Mouse (Mus musculus): ENCODE measurements around the gene Mta2. TPM values are rescaled to one million over a fixed set of nuclear protein-coding genes. Genes with fewer than 3 reads are reported as not detected.
A peak's percentile ranks its signal among the peaks of the same experiment; 100 is the strongest.

The Mta2 gene
- polyA plus RNA-seq, 1 experiment from 2014 or later: 171 TPM

GRCm38 (mm10) chr19:8976535-8976934, 34.9 kb downstream of the Mta2 start:
- WGBS: 38% methylated on average over 3 of the region's 3 CpGs

GRCm38 (mm10) chr19:8980771-8981170, 39.1 kb downstream of the Mta2 start:
- H3K9me3 ChIP-seq: no peaks in the 10 kb centered on the region
- no peak overlapping the region for H3K9ac ChIP-seq (replicated peaks)
- H3K4me2 ChIP-seq (replicated peaks): no peak overlapping the region
- no peak overlapping the region for H3K4me3 ChIP-seq
- H3K36me3 ChIP-seq: peaks cover 46% of the 10 kb centered on the region
- ATAC-seq (replicated peaks): no peak
- no peaks in the 10 kb centered on the region for H3K27me3 ChIP-seq
- H3K27ac ChIP-seq (replicated peaks): no peak overlapping the region
- peaks cover 36% of the 10 kb centered on the region for H3K4me1 ChIP-seq
- WGBS: 49% methylated on average over 5 of the region's 5 CpGs

More at GRCm38 (mm10) chr19:8976535-8976934, 34.9 kb downstream of the Mta2 start:
- Histone ChIP-seq H3K27me3 (no peaks in the 10 kb centered on the region), H3K4me1 (peaks cover 3% of the 10 kb centered on the region), H3K27ac (replicated peaks) (no peak overlapping the region), H3K9ac (replicated peaks) (no peak overlapping the region), H3K9me3 (no peaks in the 10 kb centered on the region), H3K36me3 (peaks cover 89% of the 10 kb centered on the region), H3K4me3 (no peak overlapping the region), H3K4me2 (replicated peaks) (no peak overlapping the region)
- ATAC-seq (replicated peaks): peak; percentile 42; the same call in 1 of the 2 replicates

GRCm38 (mm10) chr19:8981450-8982168, 39.9 kb downstream of the Mta2 start:
- no peak overlapping the region for H3K4me2 ChIP-seq (replicated peaks)
- no peaks in the 10 kb centered on the region for H3K27me3 ChIP-seq
- no peak overlapping the region for H3K9ac ChIP-seq (replicated peaks)
- no peak overlapping the region for H3K4me3 ChIP-seq
- no peaks in the 10 kb centered on the region for H3K9me3 ChIP-seq
- peaks cover 39% of the 10 kb centered on the region for H3K36me3 ChIP-seq
- H3K27ac ChIP-seq (replicated peaks): peak overlapping the region; percentile 29; the same call in 1 of the 2 replicates
- 0 out of 2 replicates have a peak, but pooled peaks have one; percentile 8 for ATAC-seq (replicated peaks)
- 66% methylated on average over 2 of the region's 2 CpGs for WGBS
- peaks cover 36% of the 10 kb centered on the region for H3K4me1 ChIP-seq

- H3K27ac ChIP-seq (replicated peaks): no peak overlapping the region
- no peaks in the 10 kb centered on the region for H3K9me3 ChIP-seq
- WGBS: 59% methylated on average over 5 of the region's 5 CpGs
- H3K9ac ChIP-seq (replicated peaks): no peak overlapping the region
- H3K4me3 ChIP-seq: no peak overlapping the region
- peaks cover 36% of the 10 kb centered on the region for H3K4me1 ChIP-seq
- H3K4me2 ChIP-seq (replicated peaks): no peak overlapping the region
- H3K27me3 ChIP-seq: no peaks in the 10 kb centered on the region
- peaks cover 30% of the 10 kb centered on the region for H3K36me3 ChIP-seq
- no peak for ATAC-seq (replicated peaks)
Measured at GRCm38 (mm10) chr19:8982303-8983149, 40.9 kb downstream of the Mta2 start.

- WGBS: 59% methylated on average over 4 of the region's 4 CpGs
- no peak for ATAC-seq (replicated peaks)
- H3K4me2 ChIP-seq (replicated peaks): no peak overlapping the region
- no peak overlapping the region for H3K27ac ChIP-seq (replicated peaks)
- H3K4me1 ChIP-seq: peaks cover 39% of the 10 kb centered on the region
- peaks cover 23% of the 10 kb centered on the region for H3K36me3 ChIP-seq
- no peaks in the 10 kb centered on the region for H3K9me3 ChIP-seq
- no peak overlapping the region for H3K4me3 ChIP-seq
- H3K27me3 ChIP-seq: peaks cover 4% of the 10 kb centered on the region; the same call in 1 of the 2 replicates
- no peak overlapping the region for H3K9ac ChIP-seq (replicated peaks)
Measured at GRCm38 (mm10) chr19:8983150-8983650, 41.5 kb downstream of the Mta2 start.

GRCm38 (mm10) chr19:8984255-8984868, 42.7 kb downstream of the Mta2 start:
- Histone ChIP-seq H3K4me1 (peaks cover 50% of the 10 kb centered on the region), H3K4me2 (replicated peaks) (peak overlapping the region; percentile 27), H3K27ac (replicated peaks) (peak overlapping the region; percentile 71), H3K27me3 (peaks cover 8% of the 10 kb centered on the region), H3K9ac (replicated peaks) (peak overlapping the region; percentile 23; the same call in 1 of the 2 replicates), H3K4me3 (peak overlapping the region; percentile 15; the same call in 1 of the 2 replicates), H3K36me3 (peaks cover 11% of the 10 kb centered on the region), H3K9me3 (no peaks in the 10 kb centered on the region)
- ATAC-seq (replicated peaks): peak; percentile 66
- WGBS: 2% methylated on average over 7 of the region's 7 CpGs

GRCm38 (mm10) chr19:8985891-8986290, 44.2 kb downstream of the Mta2 start:
- Histone ChIP-seq H3K9me3 (no peaks in the 10 kb centered on the region), H3K9ac (replicated peaks) (no peak overlapping the region), H3K27ac (replicated peaks) (no peak overlapping the region), H3K4me2 (replicated peaks) (no peak overlapping the region), H3K4me1 (peaks cover 64% of the 10 kb centered on the region), H3K27me3 (peaks cover 13% of the 10 kb centered on the region), H3K4me3 (no peak overlapping the region), H3K36me3 (no peaks in the 10 kb centered on the region)
- no peak for ATAC-seq (replicated peaks)
- 53% methylated on average over 5 of the region's 5 CpGs for WGBS

- Histone ChIP-seq H3K9me3 (no peaks in the 10 kb centered on the region), H3K4me2 (replicated peaks) (no peak overlapping the region), H3K27ac (replicated peaks) (no peak overlapping the region), H3K4me1 (peaks cover 53% of the 10 kb centered on the region), H3K27me3 (peaks cover 13% of the 10 kb centered on the region), H3K4me3 (no peak overlapping the region), H3K36me3 (no peaks in the 10 kb centered on the region), H3K9ac (replicated peaks) (no peak overlapping the region)
- 55% methylated on average over 2 of the region's 2 CpGs for WGBS
- ATAC-seq (replicated peaks): no peak
Measured at GRCm38 (mm10) chr19:8987816-8988215, 46.1 kb downstream of the Mta2 start.

- WGBS: 20% methylated on average over 15 of the region's 15 CpGs
- Histone ChIP-seq H3K9ac (replicated peaks) (no peak overlapping the region), H3K36me3 (no peaks in the 10 kb centered on the region), H3K27me3 (peaks cover 13% of the 10 kb centered on the region), H3K4me3 (peak overlapping the region; percentile 47), H3K4me1 (peaks cover 48% of the 10 kb centered on the region), H3K27ac (replicated peaks) (no peak overlapping the region), H3K4me2 (replicated peaks) (peak overlapping the region; percentile 91), H3K9me3 (no peaks in the 10 kb centered on the region)
- ATAC-seq (replicated peaks): no peak
Measured at GRCm38 (mm10) chr19:8988346-8989065, 46.8 kb downstream of the Mta2 start.

GRCm38 (mm10) chr19:8989066-8989566, 47.4 kb downstream of the Mta2 start, which contains the start of gene Ahnak:
Gene Ahnak (plus strand): TSS chr19:8989284.
- no peaks in the 10 kb centered on the region for H3K36me3 ChIP-seq
- peak within 1 kb of the TSS; percentile 47 for H3K4me3 ChIP-seq
- no peak within 1 kb of the TSS for H3K27ac ChIP-seq (replicated peaks)
- peak within 1 kb of the TSS; percentile 91 for H3K4me2 ChIP-seq (replicated peaks)
- H3K9ac ChIP-seq (replicated peaks): peak within 1 kb of the TSS; percentile 53
- peaks cover 13% of the 10 kb centered on the region for H3K27me3 ChIP-seq
- no peaks in the 10 kb centered on the region for H3K9me3 ChIP-seq
- WGBS: under 1% methylated on average over 42 of the region's 42 CpGs
- H3K4me1 ChIP-seq: peaks cover 41% of the 10 kb centered on the region
- ATAC-seq (replicated peaks): peak; percentile 21; the same call in 1 of the 2 replicates

Measured in forebrain, embryonic 15.5 days (tissue).